10 mouse cellular contexts compared by ENCODE assay signal in the genomic region with DNA sequence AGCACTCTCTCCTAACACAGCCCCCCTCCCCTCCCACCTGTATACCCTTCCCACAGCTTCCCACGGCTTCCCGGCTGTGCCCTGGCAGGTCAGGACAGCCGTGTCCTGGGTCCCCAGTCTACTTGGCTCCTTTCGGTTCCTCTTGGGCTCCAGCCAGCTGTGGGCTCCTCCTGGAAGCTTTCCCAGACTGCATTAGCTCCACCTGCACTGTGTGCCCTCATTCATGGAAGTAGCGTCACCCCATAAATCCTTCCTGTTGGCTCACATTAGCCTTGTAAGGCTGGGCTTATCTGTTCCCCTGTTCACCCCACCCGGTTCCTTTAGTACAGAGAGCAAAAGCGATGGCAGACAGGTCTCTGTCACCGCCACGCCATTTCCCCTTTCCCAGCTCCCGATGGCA.
DNase-seq lines count a peak whose midpoint lies in the region; ATAC-seq lines count a peak whose summit lies in the region.
"Had no signal": no experiment of that assay in that cellular context is flagged by ENCODE, and none has a peak within 500 bp of the region (broad histone marks: within the 10 kb centered on the region; RNA-seq: fewer than 3 reads in every experiment).

No protein-coding gene starts in this region.

- no peaks in the 10 kb centered on the region for H3K9me3 ChIP-seq in midbrain, embryonic 16.5 days (replicated peaks; ENCODE audit: control insufficient read depth, low read length, poor library complexity, severe bottlenecking)
- H3K9me3 ChIP-seq in midbrain, embryonic 10.5 days (replicated peaks) = no peaks in the 10 kb centered on the region
- no peaks in the 10 kb centered on the region for H3K9me3 ChIP-seq in midbrain, embryonic 14.5 days (ENCODE audit: control insufficient read depth, low read length)
- H3K9me3 ChIP-seq: liver, embryonic 15.5 days had no signal

- peaks cover 4% of the 10 kb centered on the region; the same call in 1 of the 2 replicates for H3K4me1 ChIP-seq in midbrain, embryonic 16.5 days (ENCODE audit: control insufficient read depth, insufficient read depth, low read length)
- peaks cover 45% of the 10 kb centered on the region for H3K4me1 ChIP-seq in midbrain, embryonic 10.5 days
- H3K4me1 ChIP-seq in midbrain, embryonic 14.5 days (ENCODE audit: control insufficient read depth, insufficient read depth, low read length) = peaks cover 9% of the 10 kb centered on the region; the same call in 1 of the 2 replicates
- H3K4me1 ChIP-seq: liver, embryonic 15.5 days had no signal

- H3K4me2 ChIP-seq in midbrain, embryonic 16.5 days (ENCODE audit: low read length) = no peak overlapping the region
- no peak overlapping the region for H3K4me2 ChIP-seq in midbrain, embryonic 14.5 days (ENCODE audit: low read length)
- H3K4me2 ChIP-seq: liver, embryonic 15.5 days had no signal

- H3K4me3 ChIP-seq in midbrain, embryonic 16.5 days (ENCODE audit: low read depth, low read length) = no peak overlapping the region
- no peak overlapping the region for H3K4me3 ChIP-seq in midbrain, embryonic 10.5 days
- no peak overlapping the region for H3K4me3 ChIP-seq in midbrain, embryonic 14.5 days (replicated peaks; ENCODE audit: low read depth, low read length)
- H3K4me3 ChIP-seq: liver, embryonic 15.5 days had no signal

- WGBS in midbrain, embryonic 16.5 days = 69% methylated on average over 10 of the region's 10 CpGs
- WGBS in midbrain, embryonic 10.5 days = 87% methylated on average over 10 of the region's 10 CpGs
- WGBS in midbrain, embryonic 14.5 days = 76% methylated on average over 10 of the region's 10 CpGs

- ATAC-seq in midbrain, embryonic 16.5 days = 0 out of 2 replicates have a peak, but pooled peaks have one; percentile 26
- ATAC-seq in midbrain, embryonic 14.5 days (ENCODE audit: low FRiP score, low TSS enrichment) = no peak

- DNase-seq in midbrain, embryonic 10.5 days (ENCODE audit: low spot score) = no peak
- DNase-seq in cerebellum, postnatal 10 days = peak; percentile 77 to 80
- peak; percentile 52 to 55 for DNase-seq in kidney, postnatal 36 days
- peak; percentile 41 for DNase-seq in ovary, postnatal 36 days (ENCODE audit: low spot score)
- DNase-seq in gastrocnemius, adult 8-10 months (ENCODE audit: low spot score in 2 of 2) = no peak
- DNase-seq in midbrain, embryonic 14.5 days = no peak
- no peak for DNase-seq in T-cell, adult 2 months (ENCODE audit: low spot score)
- DNase-seq: thymus, postnatal 25 days had no signal

- H3K36me3 ChIP-seq in midbrain, embryonic 16.5 days (ENCODE audit: control insufficient read depth, insufficient read depth, low read length) = no peaks in the 10 kb centered on the region
- H3K36me3 ChIP-seq in midbrain, embryonic 10.5 days = no peaks in the 10 kb centered on the region
- H3K36me3 ChIP-seq in midbrain, embryonic 14.5 days (ENCODE audit: control insufficient read depth, insufficient read depth, low read length) = no peaks in the 10 kb centered on the region
- H3K36me3 ChIP-seq: liver, embryonic 15.5 days had no signal

- H3K9ac ChIP-seq in midbrain, embryonic 16.5 days (ENCODE audit: low read depth, low read length) = no peak overlapping the region
- H3K9ac ChIP-seq in midbrain, embryonic 14.5 days (replicated peaks; ENCODE audit: low read length) = no peak overlapping the region
- H3K9ac ChIP-seq: liver, embryonic 15.5 days had no signal

- no peaks in the 10 kb centered on the region for H3K27me3 ChIP-seq in midbrain, embryonic 16.5 days (ENCODE audit: control insufficient read depth, insufficient read depth, low read depth, low read length)
- peaks cover 34% of the 10 kb centered on the region for H3K27me3 ChIP-seq in midbrain, embryonic 10.5 days (ENCODE audit: low read depth, poor library complexity, severe bottlenecking)
- 0 out of 2 replicates have a peak, but pooled peaks cover under 1% of the 10 kb centered on the region for H3K27me3 ChIP-seq in midbrain, embryonic 14.5 days (ENCODE audit: control insufficient read depth, insufficient read depth, low read length)
- H3K27me3 ChIP-seq: liver, embryonic 15.5 days had no signal

- H3K27ac ChIP-seq in midbrain, embryonic 16.5 days (ENCODE audit: low read length) = no peak overlapping the region
- H3K27ac ChIP-seq in midbrain, embryonic 10.5 days (replicated peaks) = no peak overlapping the region
- H3K27ac ChIP-seq in midbrain, embryonic 14.5 days (replicated peaks; ENCODE audit: low read depth, low read length) = no peak overlapping the region
- H3K27ac ChIP-seq: liver, embryonic 15.5 days had no signal

Comparison
In these comparisons a context has a peak if more than half of its experiments do, and no peak if none do; other contexts are left out.
1. DNase-seq: peak in cerebellum, postnatal 10 days (2 of 2), kidney, postnatal 36 days (2 of 2) and ovary, postnatal 36 days (single experiment); none in midbrain, embryonic 10.5 days (single experiment), gastrocnemius, adult 8-10 months (0 of 2), midbrain, embryonic 14.5 days (single experiment) and T-cell, adult 2 months (single experiment).